Mouse (Mus musculus): Measurements from ENCODE around the gene Lemd1. TPM values are rescaled to one million over a fixed set of nuclear protein-coding genes. Genes with fewer than 3 reads are reported as not detected.
A peak's percentile ranks its signal among the peaks of the same experiment; 100 is the strongest.

The Lemd1 gene
- polyA plus RNA-seq, 1 experiment from 2014 or later: not detected

- H3K27ac ChIP-seq (ENCODE audit: low read length): no peak overlapping the region
- TF ChIP-seq CTCF (IDR thresholded peaks at IDR 0.05) (no peak), EP300 (IDR thresholded peaks at IDR 0.05) (no peak)
- no peak for DNase-seq (ENCODE audit: low spot score)
- H3K9ac ChIP-seq (replicated peaks; ENCODE audit: low read depth): no peak overlapping the region
- no peak overlapping the region for H3K4me3 ChIP-seq (ENCODE audit: low read depth, low read length)
- 49% methylated on average over 8 of the region's 8 CpGs for WGBS
- no peaks in the 10 kb centered on the region for H3K4me1 ChIP-seq (ENCODE audit: insufficient read depth, low read depth, low read length)
- no peak for ATAC-seq
- no peaks in the 10 kb centered on the region for H3K36me3 ChIP-seq (ENCODE audit: insufficient read depth, low read length)
- 0 out of 2 replicates have a peak, but pooled peaks cover 6% of the 10 kb centered on the region for H3K27me3 ChIP-seq (replicated peaks; ENCODE audit: insufficient read depth, low read length)
- no peak overlapping the region for H3K4me2 ChIP-seq (replicated peaks; ENCODE audit: low read depth, low read length)
- no peaks in the 10 kb centered on the region for H3K9me3 ChIP-seq (ENCODE audit: low read length)
These were observed 37.5 kb upstream of the Lemd1 start for GRCm38 (mm10) chr1:132153691-132154090.

DNA sequence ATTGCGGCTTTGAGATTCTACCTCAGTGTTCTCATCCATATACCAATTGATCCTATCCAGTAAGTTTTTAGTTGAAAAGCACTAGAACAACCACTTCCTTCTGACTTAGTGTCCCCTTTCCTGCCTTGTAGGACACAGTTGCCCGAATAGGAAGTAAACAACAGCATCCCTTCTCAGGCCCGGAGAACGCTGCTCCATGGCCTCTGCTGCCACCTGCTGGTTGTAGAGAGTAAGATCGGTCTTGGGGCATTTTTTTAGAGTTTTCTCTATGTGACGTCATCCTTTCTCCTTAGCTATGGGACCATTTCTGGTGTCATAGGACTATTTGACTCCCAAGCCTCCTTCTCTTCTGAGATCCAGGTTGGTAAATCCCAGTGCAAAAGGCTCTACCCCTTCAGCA lies 35.5 kb upstream of the Lemd1 start:
- ATAC-seq: peak; percentile 27
- 11% methylated on average over 6 of the region's 6 CpGs for WGBS
- peak; percentile 96 for DNase-seq (ENCODE audit: low spot score)
- H3K9me3 ChIP-seq (ENCODE audit: low read length): no peaks in the 10 kb centered on the region
- TF ChIP-seq CTCF (IDR thresholded peaks at IDR 0.05): peak; percentile 98
- no peak for TF ChIP-seq EP300 (IDR thresholded peaks at IDR 0.05)
- H3K4me1 ChIP-seq (ENCODE audit: insufficient read depth, low read depth, low read length): no peaks in the 10 kb centered on the region
- H3K4me3 ChIP-seq (ENCODE audit: low read depth, low read length): no peak overlapping the region
- no peak overlapping the region for H3K4me2 ChIP-seq (replicated peaks; ENCODE audit: low read depth, low read length)
- H3K27ac ChIP-seq (ENCODE audit: low read length): no peak overlapping the region
- no peaks in the 10 kb centered on the region for H3K36me3 ChIP-seq (ENCODE audit: insufficient read depth, low read length)
- H3K27me3 ChIP-seq (replicated peaks; ENCODE audit: insufficient read depth, low read length): peaks cover 6% of the 10 kb centered on the region; the same call in 1 of the 2 replicates
- H3K9ac ChIP-seq (replicated peaks; ENCODE audit: low read depth): no peak overlapping the region

DNA sequence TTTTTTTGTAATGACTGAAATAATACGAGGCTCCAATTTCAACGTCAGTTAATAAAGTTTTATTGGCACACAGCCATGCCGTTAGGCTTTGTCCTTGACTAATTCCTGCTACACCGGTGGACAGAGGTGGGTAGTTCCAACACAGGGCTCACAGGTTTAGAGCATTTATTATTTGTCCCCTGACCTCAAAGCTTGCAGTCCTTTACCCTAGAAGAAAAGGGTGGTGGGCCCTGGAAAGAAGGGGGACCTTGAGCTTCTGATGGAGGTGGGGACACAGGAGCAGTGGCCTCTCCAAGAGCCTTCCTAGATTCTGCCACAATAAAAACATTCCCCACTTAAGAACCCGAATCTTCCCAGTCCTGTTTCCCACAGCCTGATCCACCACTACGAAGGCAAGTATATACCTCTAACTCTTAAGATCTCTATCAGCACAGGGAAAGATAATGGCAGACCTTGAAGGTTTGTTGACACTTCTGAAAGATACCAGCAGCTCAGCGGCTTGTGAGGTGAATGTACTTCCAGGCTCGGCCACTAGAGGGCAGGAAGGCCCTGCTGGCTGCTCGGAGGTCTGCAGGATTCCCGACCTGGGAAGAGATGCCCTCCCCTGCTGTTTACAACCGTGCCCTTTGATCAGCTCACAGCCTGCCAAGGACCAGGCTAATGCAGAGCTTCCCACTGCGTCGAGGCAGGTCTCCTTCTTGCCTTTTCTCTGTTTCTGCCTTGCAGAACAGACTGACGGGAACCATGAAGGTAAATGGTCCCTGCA lies 34.0 kb upstream of the Lemd1 start:
- WGBS: 12% methylated on average over 14 of the region's 14 CpGs
- TF ChIP-seq CTCF (IDR thresholded peaks at IDR 0.05) (peak; percentile 99), EP300 (IDR thresholded peaks at IDR 0.05) (no peak)
- peaks cover 6% of the 10 kb centered on the region; the same call in 1 of the 2 replicates for H3K27me3 ChIP-seq (replicated peaks; ENCODE audit: insufficient read depth, low read length)
- no peaks in the 10 kb centered on the region for H3K36me3 ChIP-seq (ENCODE audit: insufficient read depth, low read length)
- H3K27ac ChIP-seq (ENCODE audit: low read length): no peak overlapping the region
- no peak overlapping the region for H3K4me3 ChIP-seq (ENCODE audit: low read depth, low read length)
- peak; percentile 42 for ATAC-seq
- no peaks in the 10 kb centered on the region for H3K9me3 ChIP-seq (ENCODE audit: low read length)
- no peaks in the 10 kb centered on the region for H3K4me1 ChIP-seq (ENCODE audit: insufficient read depth, low read depth, low read length)
- H3K4me2 ChIP-seq (replicated peaks; ENCODE audit: low read depth, low read length): no peak overlapping the region
- peak; percentile 79 for DNase-seq (ENCODE audit: low spot score)
- H3K9ac ChIP-seq (replicated peaks; ENCODE audit: low read depth): no peak overlapping the region

GRCm38 (mm10) chr1:132157808-132158207 lies 33.4 kb upstream of the Lemd1 start:
- DNase-seq (ENCODE audit: low spot score) (no peak), ATAC-seq (no peak)
- WGBS: 31% methylated on average over 7 of the region's 7 CpGs
- no peaks in the 10 kb centered on the region for H3K36me3 ChIP-seq (ENCODE audit: insufficient read depth, low read length)
- H3K9me3 ChIP-seq (ENCODE audit: low read length): no peaks in the 10 kb centered on the region
- no peak overlapping the region for H3K4me3 ChIP-seq (ENCODE audit: low read depth, low read length)
- H3K4me2 ChIP-seq (replicated peaks; ENCODE audit: low read depth, low read length): no peak overlapping the region
- no peaks in the 10 kb centered on the region for H3K4me1 ChIP-seq (ENCODE audit: insufficient read depth, low read depth, low read length)
- TF ChIP-seq CTCF (IDR thresholded peaks at IDR 0.05) (no peak), EP300 (IDR thresholded peaks at IDR 0.05) (no peak)
- no peak overlapping the region for H3K27ac ChIP-seq (ENCODE audit: low read length)
- peaks cover 6% of the 10 kb centered on the region; the same call in 1 of the 2 replicates for H3K27me3 ChIP-seq (replicated peaks; ENCODE audit: insufficient read depth, low read length)
- H3K9ac ChIP-seq (replicated peaks; ENCODE audit: low read depth): no peak overlapping the region

GRCm38 (mm10) chr1:132158741-132159140 lies 32.5 kb upstream of the Lemd1 start:
- H3K4me1 ChIP-seq (ENCODE audit: insufficient read depth, low read depth, low read length): no peaks in the 10 kb centered on the region
- WGBS: 12% methylated on average over 2 of the region's 2 CpGs
- peak; percentile 49 for ATAC-seq

GRCm38 (mm10) chr1:132159681-132160080 lies 31.6 kb upstream of the Lemd1 start:
- DNase-seq (ENCODE audit: low spot score) (no peak), ATAC-seq (no peak)
- 65% methylated on average over 4 of the region's 4 CpGs for WGBS
- no peaks in the 10 kb centered on the region for H3K4me1 ChIP-seq (ENCODE audit: insufficient read depth, low read depth, low read length)
- no peaks in the 10 kb centered on the region for H3K9me3 ChIP-seq (ENCODE audit: low read length)
- H3K27ac ChIP-seq (ENCODE audit: low read length): no peak overlapping the region
- TF ChIP-seq CTCF (IDR thresholded peaks at IDR 0.05) (no peak), EP300 (IDR thresholded peaks at IDR 0.05) (no peak)
- H3K36me3 ChIP-seq (ENCODE audit: insufficient read depth, low read length): no peaks in the 10 kb centered on the region
- no peak overlapping the region for H3K9ac ChIP-seq (replicated peaks; ENCODE audit: low read depth)
- H3K27me3 ChIP-seq (replicated peaks; ENCODE audit: insufficient read depth, low read length): peaks cover 6% of the 10 kb centered on the region; the same call in 1 of the 2 replicates
- H3K4me3 ChIP-seq (ENCODE audit: low read depth, low read length): no peak overlapping the region
- no peak overlapping the region for H3K4me2 ChIP-seq (replicated peaks; ENCODE audit: low read depth, low read length)

More at GRCm38 (mm10) chr1:132158741-132159140, 32.5 kb upstream of the Lemd1 start:
- H3K9me3 ChIP-seq (ENCODE audit: low read length): no peaks in the 10 kb centered on the region
- H3K36me3 ChIP-seq (ENCODE audit: insufficient read depth, low read length): no peaks in the 10 kb centered on the region
- peak; percentile 78 for DNase-seq (ENCODE audit: low spot score)
- no peak overlapping the region for H3K9ac ChIP-seq (replicated peaks; ENCODE audit: low read depth)
- H3K27ac ChIP-seq (ENCODE audit: low read length): no peak overlapping the region
- H3K4me3 ChIP-seq (ENCODE audit: low read depth, low read length): no peak overlapping the region
- TF ChIP-seq CTCF (IDR thresholded peaks at IDR 0.05) (no peak), EP300 (IDR thresholded peaks at IDR 0.05) (no peak)
- H3K27me3 ChIP-seq (replicated peaks; ENCODE audit: insufficient read depth, low read length): peaks cover 6% of the 10 kb centered on the region; the same call in 1 of the 2 replicates
- H3K4me2 ChIP-seq (replicated peaks; ENCODE audit: low read depth, low read length): no peak overlapping the region

Measured in lung, postnatal 0 days (tissue).